In the genomic region with DNA sequence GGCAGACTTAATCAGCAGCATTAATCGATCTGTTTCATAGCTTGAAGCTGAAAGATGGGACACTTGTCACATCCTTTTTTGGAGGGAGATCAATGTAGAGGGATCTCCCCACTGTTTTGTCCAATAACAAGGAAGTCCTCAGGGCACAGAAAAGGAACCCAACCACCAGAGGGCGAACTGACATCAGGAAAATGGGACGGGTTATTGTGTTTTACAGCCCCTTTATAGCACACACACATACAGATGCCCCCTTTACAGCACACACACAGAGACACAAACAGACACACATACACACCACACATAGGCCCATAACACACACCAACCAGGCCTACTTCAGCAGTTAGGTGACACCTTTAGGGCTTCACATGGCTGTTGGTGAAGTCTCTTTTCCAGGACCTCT, we compare ENCODE assay signal across 9 mouse cellular contexts. TPM values are rescaled to one million over a fixed set of nuclear protein-coding genes. Genes with fewer than 3 reads are reported as not detected.
DNase-seq lines count a peak whose midpoint lies in the region; ATAC-seq lines count a peak whose summit lies in the region.
"Had no signal": no experiment of that assay in that cellular context is flagged by ENCODE, and none has a peak within 500 bp of the region (broad histone marks: within the 10 kb centered on the region; RNA-seq: fewer than 3 reads in every experiment).

No protein-coding gene starts in this region.

- H3K9ac ChIP-seq in midbrain, embryonic 11.5 days (ENCODE audit: low read length) = no peak overlapping the region
- H3K9ac ChIP-seq in midbrain, embryonic 16.5 days (ENCODE audit: low read depth, low read length) = no peak overlapping the region
- no peak overlapping the region for H3K9ac ChIP-seq in neural tube, embryonic 12.5 days

- no peak overlapping the region for H3K4me2 ChIP-seq in midbrain, embryonic 11.5 days
- H3K4me2 ChIP-seq in midbrain, embryonic 16.5 days (ENCODE audit: low read length) = no peak overlapping the region
- H3K4me2 ChIP-seq in neural tube, embryonic 12.5 days (replicated peaks) = no peak overlapping the region

- H3K4me3 ChIP-seq in midbrain, embryonic 11.5 days (ENCODE audit: low read depth, low read length) = no peak overlapping the region
- no peak overlapping the region for H3K4me3 ChIP-seq in midbrain, embryonic 16.5 days (ENCODE audit: low read depth, low read length)
- no peak overlapping the region for H3K4me3 ChIP-seq in neural tube, embryonic 12.5 days

- peak; percentile 23 to 57 for DNase-seq in cerebellum, postnatal 25 days
- DNase-seq in cerebellum, adult 8-10 months = no peak
- DNase-seq in midbrain, embryonic 11.5 days (ENCODE audit: low spot score, missing footprints) = peak; percentile 82
- DNase-seq in embryo, embryonic 11.5 days (ENCODE audit: low read depth, low spot score) = peak; percentile 7
- peak; percentile 39 to 59 for DNase-seq in layer of hippocampus, postnatal 10 days (ENCODE audit: low spot score in 2 of 2)
- no peak for DNase-seq in MN1 (ENCODE audit: low spot score)

- H3K4me1 ChIP-seq in midbrain, embryonic 11.5 days (ENCODE audit: control insufficient read depth, insufficient read depth, low read length) = no peaks in the 10 kb centered on the region
- H3K4me1 ChIP-seq in midbrain, embryonic 16.5 days (ENCODE audit: control insufficient read depth, insufficient read depth, low read length) = no peaks in the 10 kb centered on the region
- no peaks in the 10 kb centered on the region for H3K4me1 ChIP-seq in neural tube, embryonic 12.5 days

- 0 out of 2 replicates have a peak, but pooled peaks have one; percentile 11 for ATAC-seq in midbrain, embryonic 11.5 days (ENCODE audit: low FRiP score)
- no peak for ATAC-seq in midbrain, embryonic 16.5 days
- peak; percentile 53; the same call in 1 of the 2 replicates for ATAC-seq in neural tube, embryonic 12.5 days (ENCODE audit: low FRiP score, low read depth)

- H3K9me3 ChIP-seq in midbrain, embryonic 11.5 days (ENCODE audit: control insufficient read depth, low read length) = no peaks in the 10 kb centered on the region
- H3K9me3 ChIP-seq in midbrain, embryonic 16.5 days (replicated peaks; ENCODE audit: control insufficient read depth, low read length, poor library complexity, severe bottlenecking) = no peaks in the 10 kb centered on the region
- no peaks in the 10 kb centered on the region for H3K9me3 ChIP-seq in neural tube, embryonic 12.5 days

- 33% methylated on average over 3 of the region's 3 CpGs for WGBS in midbrain, embryonic 11.5 days
- WGBS in midbrain, embryonic 16.5 days = 19% methylated on average over 3 of the region's 3 CpGs
- WGBS in neural tube, embryonic 12.5 days = 28% methylated on average over 3 of the region's 3 CpGs

- H3K27me3 ChIP-seq in midbrain, embryonic 11.5 days (ENCODE audit: control insufficient read depth, insufficient read depth, low read length) = no peaks in the 10 kb centered on the region
- no peaks in the 10 kb centered on the region for H3K27me3 ChIP-seq in midbrain, embryonic 16.5 days (ENCODE audit: control insufficient read depth, insufficient read depth, low read depth, low read length)
- no peaks in the 10 kb centered on the region for H3K27me3 ChIP-seq in neural tube, embryonic 12.5 days (replicated peaks)

- no peaks in the 10 kb centered on the region for H3K36me3 ChIP-seq in midbrain, embryonic 11.5 days (ENCODE audit: control insufficient read depth, insufficient read depth, low read length)
- no peaks in the 10 kb centered on the region for H3K36me3 ChIP-seq in midbrain, embryonic 16.5 days (ENCODE audit: control insufficient read depth, insufficient read depth, low read length)
- no peaks in the 10 kb centered on the region for H3K36me3 ChIP-seq in neural tube, embryonic 12.5 days

- no peak overlapping the region for H3K27ac ChIP-seq in midbrain, embryonic 11.5 days (ENCODE audit: low read depth, low read length)
- no peak overlapping the region for H3K27ac ChIP-seq in midbrain, embryonic 16.5 days (ENCODE audit: low read length)
- no peak overlapping the region for H3K27ac ChIP-seq in neural tube, embryonic 12.5 days

RNA-seq across cellular contexts. Expression of a gene that starts 21.2 kb away (rescaled TPM):
- polyA plus RNA-seq in midbrain, embryonic 11.5 days (2014; fragmentation: Nextera tagmentation; extraction: Ambion mirVana) = 0.08 and 0.11 TPM in 2 replicates
- 0.24 and 0.28 TPM in 2 replicates for polyA plus RNA-seq in midbrain, embryonic 16.5 days (2015; fragmentation: Nextera tagmentation; extraction: Ambion mirVana)
- under 1 TPM; 0.11 to 0.53 TPM for total RNA-seq in layer of hippocampus, postnatal 10 days (2021)
- polyA plus RNA-seq in neural tube, embryonic 12.5 days (2016; fragmentation: Nextera tagmentation; extraction: Ambion mirVana) = 0.06 and 0.10 TPM in 2 replicates

RNA-seq across cellular contexts. Expression of a gene that starts 40.0 kb away (rescaled TPM):
- not detected in 2 replicates for polyA plus RNA-seq in midbrain, embryonic 11.5 days (2014; fragmentation: Nextera tagmentation; extraction: Ambion mirVana)
- 0.23 TPM in 1 of 2 replicates, not detected in the other for polyA plus RNA-seq in midbrain, embryonic 16.5 days (2015; fragmentation: Nextera tagmentation; extraction: Ambion mirVana)
- total RNA-seq in layer of hippocampus, postnatal 10 days (2021) = not detected
- polyA plus RNA-seq in neural tube, embryonic 12.5 days (2016; fragmentation: Nextera tagmentation; extraction: Ambion mirVana) = not detected in 2 replicates
- polyA plus RNA-seq: stomach, embryonic 14.5 days had no signal

RNA-seq across cellular contexts. Expression of a gene that starts 50.4 kb away (rescaled TPM):
- 6.6 and 8.4 TPM in 2 replicates for polyA plus RNA-seq in midbrain, embryonic 11.5 days (2014; fragmentation: Nextera tagmentation; extraction: Ambion mirVana)
- 17.7 and 18.0 TPM in 2 replicates for polyA plus RNA-seq in midbrain, embryonic 16.5 days (2015; fragmentation: Nextera tagmentation; extraction: Ambion mirVana)
- total RNA-seq in layer of hippocampus, postnatal 10 days (2021) = 10 to 100 TPM; 24.4 to 24.7 TPM
- 9.8 and 10.8 TPM in 2 replicates for polyA plus RNA-seq in neural tube, embryonic 12.5 days (2016; fragmentation: Nextera tagmentation; extraction: Ambion mirVana)

Comparison
In these comparisons a context has a peak if more than half of its experiments do, and no peak if none do; other contexts are left out.
1. DNase-seq: peak in cerebellum, postnatal 25 days (2 of 2), midbrain, embryonic 11.5 days (single experiment), embryo, embryonic 11.5 days (single experiment) and layer of hippocampus, postnatal 10 days (2 of 2); none in cerebellum, adult 8-10 months (single experiment) and MN1 (single experiment).